Mouse (Mus musculus): ENCODE measurements around the gene Asic3. TPM values are rescaled to one million over a fixed set of nuclear protein-coding genes. Genes with fewer than 3 reads are reported as not detected.

Gene Asic3
- polyA plus RNA-seq, 1 experiment from 2014 or later: 0.17 TPM

- Histone ChIP-seq H3K27me3 (0 out of 2 replicates have a peak, but pooled peaks cover under 1% of the 10 kb centered on the region), H3K9me3 (no peaks in the 10 kb centered on the region), H3K4me2 (replicated peaks) (no peak overlapping the region), H3K27ac (replicated peaks) (no peak overlapping the region), H3K4me3 (no peak overlapping the region), H3K9ac (replicated peaks) (no peak overlapping the region), H3K4me1 (peaks cover 10% of the 10 kb centered on the region), H3K36me3 (no peaks in the 10 kb centered on the region)
- ATAC-seq (ENCODE audit: low FRiP score, low read depth): no peak
- 80% methylated on average over 4 of the region's 4 CpGs for WGBS
Observed at GRCm38 (mm10) chr5:24379501-24379900, 33.7 kb upstream of the Asic3 start.

GRCm38 (mm10) chr5:24380499-24380898, 32.7 kb upstream of the Asic3 start:
- no peak overlapping the region for H3K9ac ChIP-seq (replicated peaks)
- H3K9me3 ChIP-seq: no peaks in the 10 kb centered on the region
- H3K36me3 ChIP-seq: no peaks in the 10 kb centered on the region
- WGBS: 94% methylated on average over 4 of the region's 4 CpGs
- no peak for ATAC-seq (ENCODE audit: low FRiP score, low read depth)
- no peak overlapping the region for H3K4me2 ChIP-seq (replicated peaks)
- no peak overlapping the region for H3K27ac ChIP-seq (replicated peaks)
- no peak overlapping the region for H3K4me3 ChIP-seq
- H3K4me1 ChIP-seq: peaks cover 10% of the 10 kb centered on the region
- peaks cover 10% of the 10 kb centered on the region for H3K27me3 ChIP-seq

DNA sequence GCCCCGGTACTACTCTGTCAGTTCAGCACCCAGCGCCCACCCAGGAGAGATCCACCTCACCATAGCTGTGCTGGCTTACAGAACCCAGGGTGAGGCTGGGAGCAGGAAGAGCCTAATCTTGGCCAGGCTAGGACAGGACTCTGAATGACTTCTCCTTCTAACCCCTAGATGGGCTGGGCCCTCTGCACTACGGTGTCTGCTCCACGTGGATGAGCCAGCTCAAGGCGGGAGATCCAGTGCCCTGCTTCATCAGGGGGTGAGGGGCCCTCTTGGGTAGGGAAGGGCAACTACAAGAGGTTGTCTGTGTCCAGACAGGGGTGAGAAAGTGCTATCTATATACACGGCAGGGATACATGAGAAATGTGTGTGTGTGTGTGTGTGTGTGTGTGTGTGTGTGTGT, 31.7 kb upstream of the Asic3 start:
- WGBS: 69% methylated on average over 6 of the region's 6 CpGs
- H3K4me2 ChIP-seq (replicated peaks): no peak overlapping the region
- H3K27ac ChIP-seq (replicated peaks): no peak overlapping the region
- peaks cover 10% of the 10 kb centered on the region for H3K4me1 ChIP-seq
- peaks cover 20% of the 10 kb centered on the region for H3K27me3 ChIP-seq
- ATAC-seq (ENCODE audit: low FRiP score, low read depth): no peak
- no peak overlapping the region for H3K4me3 ChIP-seq
- no peak overlapping the region for H3K9ac ChIP-seq (replicated peaks)
- no peaks in the 10 kb centered on the region for H3K36me3 ChIP-seq
- H3K9me3 ChIP-seq: no peaks in the 10 kb centered on the region

GRCm38 (mm10) chr5:24381988-24382387, 31.2 kb upstream of the Asic3 start:
- Histone ChIP-seq H3K9me3 (no peaks in the 10 kb centered on the region), H3K9ac (replicated peaks) (no peak overlapping the region), H3K36me3 (no peaks in the 10 kb centered on the region), H3K4me3 (no peak overlapping the region), H3K27ac (replicated peaks) (no peak overlapping the region), H3K4me2 (replicated peaks) (no peak overlapping the region), H3K4me1 (peaks cover 14% of the 10 kb centered on the region), H3K27me3 (peaks cover 25% of the 10 kb centered on the region)
- ATAC-seq (ENCODE audit: low FRiP score, low read depth): no peak
- WGBS: 65% methylated on average over 2 of the region's 2 CpGs

- under 1% methylated on average over 34 of the region's 34 CpGs for WGBS
- Histone ChIP-seq H3K4me1 (peaks cover 24% of the 10 kb centered on the region), H3K4me2 (replicated peaks) (peak overlapping the region; percentile 70), H3K9me3 (no peaks in the 10 kb centered on the region), H3K4me3 (peak overlapping the region; percentile 50), H3K36me3 (no peaks in the 10 kb centered on the region), H3K27ac (replicated peaks) (peak overlapping the region; percentile 66), H3K9ac (replicated peaks) (peak overlapping the region; percentile 53), H3K27me3 (peaks cover 38% of the 10 kb centered on the region)
- ATAC-seq (ENCODE audit: low FRiP score, low read depth): peak; percentile 83
Observed at GRCm38 (mm10) chr5:24383026-24383859, 29.9 kb upstream of the Asic3 start.

DNA sequence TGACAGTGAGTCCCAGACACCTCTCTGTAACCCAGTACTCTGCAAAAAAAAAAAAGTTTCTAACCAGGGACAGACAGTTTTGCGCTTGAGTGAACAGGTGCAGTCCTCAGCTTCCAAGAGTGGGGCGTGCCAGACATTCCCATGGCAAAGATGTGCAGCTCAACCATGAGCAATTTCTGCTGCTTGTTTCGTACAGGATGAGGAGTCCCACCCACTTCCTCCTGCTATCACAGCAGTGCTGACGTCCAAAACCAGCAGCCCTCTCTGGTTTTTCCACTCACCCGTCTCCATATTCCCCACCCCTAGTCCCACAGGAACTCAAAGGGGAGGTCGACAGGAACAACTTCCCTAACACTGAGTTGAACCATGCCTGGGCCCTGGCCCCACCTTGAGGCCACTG, 28.8 kb upstream of the Asic3 start:
- WGBS: 72% methylated on average over 6 of the region's 6 CpGs
- ATAC-seq (ENCODE audit: low FRiP score, low read depth): no peak
- H3K4me3 ChIP-seq: no peak overlapping the region
- no peak overlapping the region for H3K27ac ChIP-seq (replicated peaks)
- no peak overlapping the region for H3K9ac ChIP-seq (replicated peaks)
- peaks cover 49% of the 10 kb centered on the region for H3K27me3 ChIP-seq
- no peak overlapping the region; the same call in 1 of the 2 replicates for H3K4me2 ChIP-seq (replicated peaks)
- H3K36me3 ChIP-seq: no peaks in the 10 kb centered on the region
- no peaks in the 10 kb centered on the region for H3K9me3 ChIP-seq
- peaks cover 28% of the 10 kb centered on the region for H3K4me1 ChIP-seq

- Histone ChIP-seq H3K9me3 (no peaks in the 10 kb centered on the region), H3K9ac (replicated peaks) (no peak overlapping the region), H3K4me3 (no peak overlapping the region), H3K27me3 (peaks cover 58% of the 10 kb centered on the region), H3K36me3 (no peaks in the 10 kb centered on the region), H3K4me2 (replicated peaks) (no peak overlapping the region), H3K27ac (replicated peaks) (no peak overlapping the region), H3K4me1 (peaks cover 28% of the 10 kb centered on the region)
- no peak for ATAC-seq (ENCODE audit: low FRiP score, low read depth)
- WGBS: 89% methylated on average over 5 of the region's 5 CpGs
Observed at GRCm38 (mm10) chr5:24385374-24385773, 27.8 kb upstream of the Asic3 start.

- Histone ChIP-seq H3K4me3 (no peak overlapping the region), H3K27me3 (peaks cover 64% of the 10 kb centered on the region), H3K4me2 (replicated peaks) (no peak overlapping the region), H3K9ac (replicated peaks) (no peak overlapping the region), H3K9me3 (no peaks in the 10 kb centered on the region), H3K27ac (replicated peaks) (no peak overlapping the region), H3K36me3 (no peaks in the 10 kb centered on the region), H3K4me1 (peaks cover 28% of the 10 kb centered on the region)
- no peak for ATAC-seq (ENCODE audit: low FRiP score, low read depth)
- 76% methylated on average over 10 of the region's 10 CpGs for WGBS
Observed at GRCm38 (mm10) chr5:24385887-24386550, 27.2 kb upstream of the Asic3 start.

DNA sequence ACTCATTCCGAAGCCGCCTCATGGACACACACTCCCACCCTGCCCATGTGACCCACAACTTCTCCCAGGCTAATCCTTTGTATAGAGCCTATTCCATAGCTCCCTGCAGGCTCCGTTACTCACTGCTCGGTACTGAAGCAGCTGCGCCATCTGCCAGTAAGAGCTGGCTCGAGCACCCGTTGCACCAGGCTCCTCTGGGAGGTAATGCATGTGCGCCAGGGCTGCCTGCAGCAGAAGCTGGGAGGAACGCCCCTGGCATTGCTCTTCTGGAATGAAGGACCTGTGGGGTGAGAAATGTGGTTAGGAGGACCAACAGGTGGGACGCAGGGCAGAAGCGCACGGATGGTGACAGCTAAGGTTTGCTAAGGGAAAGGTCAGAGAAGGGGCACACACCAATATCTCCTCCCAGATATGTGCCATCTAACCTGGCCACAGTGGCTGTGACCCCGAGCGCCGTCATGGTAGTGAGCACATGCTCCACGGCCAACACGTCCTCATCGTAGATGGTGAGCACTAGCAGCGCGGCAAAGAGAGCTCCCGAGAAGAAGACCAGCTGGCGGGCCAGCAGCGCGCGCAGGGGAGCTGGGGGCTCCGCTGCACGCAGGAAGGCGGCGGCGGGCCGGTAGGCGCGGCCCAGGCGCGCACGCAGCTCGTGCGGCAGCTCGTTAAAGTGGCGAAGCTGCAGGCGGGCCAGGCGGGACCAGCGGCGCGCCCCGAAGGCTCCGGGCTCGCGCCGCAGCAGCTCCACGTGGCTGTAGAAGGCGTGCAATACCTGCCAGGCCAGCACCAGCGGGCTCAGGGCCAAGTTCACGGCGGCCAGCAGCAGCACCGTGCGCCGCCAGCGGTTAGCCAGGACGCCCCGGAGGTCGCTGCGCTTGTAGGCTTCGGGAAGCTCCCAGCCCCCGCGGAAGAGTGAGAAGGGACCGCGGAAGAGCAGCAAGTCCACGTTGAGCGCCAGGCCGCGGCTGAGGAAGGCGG, 25.6 kb upstream of the Asic3 start:
- under 1% methylated on average over 72 of the region's 73 CpGs for WGBS
- Histone ChIP-seq H3K27ac (replicated peaks) (no peak overlapping the region), H3K27me3 (peaks cover 65% of the 10 kb centered on the region), H3K4me3 (peak overlapping the region; percentile 47), H3K4me1 (peaks cover 28% of the 10 kb centered on the region), H3K4me2 (replicated peaks) (peak overlapping the region; percentile 88), H3K9ac (replicated peaks) (peak overlapping the region; percentile 46), H3K9me3 (no peaks in the 10 kb centered on the region), H3K36me3 (no peaks in the 10 kb centered on the region)
- ATAC-seq (ENCODE audit: low FRiP score, low read depth): peak; percentile 41

DNA sequence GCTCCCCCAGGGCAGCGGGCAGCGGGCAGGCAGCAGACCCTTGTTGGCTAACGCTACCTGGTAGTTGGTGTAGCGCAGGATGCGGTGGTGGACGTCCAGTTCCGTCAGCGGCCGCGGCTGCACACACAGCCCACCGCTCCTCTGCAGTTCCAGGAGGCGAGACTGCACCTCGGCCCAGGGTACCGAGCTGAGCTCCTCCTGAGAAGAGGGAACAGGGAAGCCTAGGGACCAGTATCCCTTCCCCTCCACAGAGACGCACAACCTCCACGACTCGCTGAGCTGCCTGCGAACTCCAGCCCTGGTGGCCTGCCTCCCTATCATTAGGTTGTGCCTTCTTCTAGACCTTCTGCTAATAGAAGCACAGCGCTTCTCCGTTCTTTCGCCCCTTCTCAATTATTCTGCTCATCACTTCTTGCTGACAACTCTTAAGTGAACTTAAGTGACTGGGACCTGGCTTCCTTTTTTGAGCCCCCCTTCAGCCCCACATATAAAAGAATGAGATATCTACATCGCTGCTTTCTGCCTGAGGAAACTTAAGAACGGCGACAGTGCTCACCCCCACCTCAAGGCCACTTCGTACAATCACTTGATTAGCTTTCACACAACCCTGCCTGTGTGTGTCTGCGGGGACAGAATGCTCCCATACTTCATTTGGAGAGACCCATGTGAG, 24.8 kb upstream of the Asic3 start:
- Histone ChIP-seq H3K27ac (replicated peaks) (no peak overlapping the region), H3K27me3 (peaks cover 65% of the 10 kb centered on the region), H3K9me3 (no peaks in the 10 kb centered on the region), H3K4me3 (peak overlapping the region; percentile 47), H3K9ac (replicated peaks) (peak overlapping the region; percentile 46), H3K4me1 (peaks cover 23% of the 10 kb centered on the region), H3K36me3 (no peaks in the 10 kb centered on the region), H3K4me2 (replicated peaks) (peak overlapping the region; percentile 88)
- 22% methylated on average over 26 of the region's 26 CpGs for WGBS
- no peak for ATAC-seq (ENCODE audit: low FRiP score, low read depth)

DNA sequence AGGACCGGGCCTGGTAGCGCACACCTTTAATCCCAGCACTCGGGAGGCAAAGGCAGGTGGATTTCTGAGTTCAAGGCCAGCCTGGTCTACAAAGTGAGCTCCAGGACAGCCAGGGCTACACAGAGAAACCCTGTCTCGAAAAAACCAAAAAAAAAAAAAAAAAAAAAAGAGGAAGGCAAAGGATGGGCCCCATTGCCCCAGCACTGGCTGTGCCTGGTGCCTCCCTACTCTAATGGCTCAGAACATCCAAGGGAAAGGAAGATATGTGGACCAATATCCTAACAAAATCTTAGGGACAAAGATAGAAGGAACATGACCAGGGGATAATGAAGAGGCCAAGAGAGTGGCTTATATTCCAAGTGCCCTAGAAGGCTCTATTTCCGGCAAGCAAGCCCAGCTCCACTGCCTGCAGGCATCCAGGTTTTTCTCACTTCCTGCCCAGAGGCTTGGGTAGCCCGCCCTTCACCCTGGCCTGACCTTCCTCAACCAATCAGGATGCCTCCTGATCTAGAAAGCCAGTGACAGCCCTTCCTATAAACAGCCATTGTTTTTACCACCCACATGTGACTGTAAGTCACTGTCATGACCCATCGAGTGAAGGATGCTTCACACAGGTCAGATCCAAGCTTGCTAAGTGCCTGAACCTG, 24.1 kb upstream of the Asic3 start:
- 53% methylated on average over 7 of the region's 7 CpGs for WGBS
- no peak overlapping the region for H3K4me2 ChIP-seq (replicated peaks)
- peaks cover 65% of the 10 kb centered on the region for H3K27me3 ChIP-seq
- no peaks in the 10 kb centered on the region for H3K9me3 ChIP-seq
- no peak for ATAC-seq (ENCODE audit: low FRiP score, low read depth)
- H3K9ac ChIP-seq (replicated peaks): no peak overlapping the region; the same call in 1 of the 2 replicates
- H3K4me1 ChIP-seq: peaks cover 22% of the 10 kb centered on the region
- no peak overlapping the region for H3K27ac ChIP-seq (replicated peaks)
- no peak overlapping the region for H3K4me3 ChIP-seq
- H3K36me3 ChIP-seq: no peaks in the 10 kb centered on the region
